Comparison of ENCODE assay signal across 10 mouse cellular contexts in genomic region chr16:80817056-80817455, GRCm38 (mm10).
"Had no signal": no experiment of that assay in that cellular context is flagged by ENCODE, and none has a peak within 500 bp of the region (broad histone marks: within the 10 kb centered on the region; RNA-seq: fewer than 3 reads in every experiment).

No protein-coding gene starts in this region.

- ATAC-seq: liver, embryonic 12.5 days had no signal

- DNase-seq: kidney, adult 11 months; kidney, adult 9 months; kidney, postnatal 36 days; lung, embryonic 14.5 days; lung, postnatal 10 days; lung, postnatal 4 days; midbrain, embryonic 14.5 days; retina, postnatal 1 day; thymus, postnatal 14 days had no signal
